Comparison of ENCODE assay signal across 17 mouse cellular contexts in the genomic region with DNA sequence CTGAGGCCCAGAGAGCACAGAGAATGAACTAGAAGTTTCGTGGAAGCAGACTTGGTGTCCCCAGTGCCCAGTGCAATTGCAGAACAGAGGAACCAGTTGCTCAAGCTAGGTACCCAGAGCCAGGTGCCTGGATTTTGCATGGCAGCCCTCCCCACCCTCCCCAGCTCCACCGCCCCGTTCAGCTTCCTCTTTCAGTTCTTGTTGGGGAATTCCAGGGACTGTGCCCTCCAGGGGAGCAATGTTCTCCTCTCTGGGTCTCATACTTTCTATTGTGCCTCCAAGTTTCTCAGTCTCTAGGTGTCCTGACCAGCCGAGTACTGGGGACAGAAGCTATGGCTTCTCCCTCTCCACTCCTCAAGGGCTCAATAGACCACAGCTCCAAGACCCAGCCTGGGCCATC.
"Had no signal": no experiment of that assay in that cellular context is flagged by ENCODE, and none has a peak within 500 bp of the region (broad histone marks: within the 10 kb centered on the region; RNA-seq: fewer than 3 reads in every experiment).

No protein-coding gene starts in this region.

- H3K27me3 ChIP-seq: limb, embryonic 13.5 days had no signal

- DNase-seq: kidney, adult 18-20 months; kidney, postnatal 10 days; kidney, postnatal 4 days; left cerebral cortex, postnatal 4 days; lung, adult 18-20 months; lung, postnatal 36 days; right cerebral cortex, adult 18-20 months; right cerebral cortex, postnatal 25 days; thymus, postnatal 4 days had no signal

- H3K27ac ChIP-seq: layer of hippocampus, adult 2 months; limb, embryonic 13.5 days; liver, embryonic 14.5 days; midbrain, embryonic 12.5 days; neural tube, embryonic 12.5 days; stomach, postnatal 0 days had no signal

- ATAC-seq: midbrain, embryonic 16.5 days had no signal

- H3K4me3 ChIP-seq: layer of hippocampus, adult 2 months; limb, embryonic 13.5 days; megakaryocyte, embryonic 14.5 days; midbrain, embryonic 12.5 days; neural tube, embryonic 12.5 days had no signal
